Mouse (Mus musculus): ENCODE data around the gene Rnf25.

The Rnf25 gene

DNA sequence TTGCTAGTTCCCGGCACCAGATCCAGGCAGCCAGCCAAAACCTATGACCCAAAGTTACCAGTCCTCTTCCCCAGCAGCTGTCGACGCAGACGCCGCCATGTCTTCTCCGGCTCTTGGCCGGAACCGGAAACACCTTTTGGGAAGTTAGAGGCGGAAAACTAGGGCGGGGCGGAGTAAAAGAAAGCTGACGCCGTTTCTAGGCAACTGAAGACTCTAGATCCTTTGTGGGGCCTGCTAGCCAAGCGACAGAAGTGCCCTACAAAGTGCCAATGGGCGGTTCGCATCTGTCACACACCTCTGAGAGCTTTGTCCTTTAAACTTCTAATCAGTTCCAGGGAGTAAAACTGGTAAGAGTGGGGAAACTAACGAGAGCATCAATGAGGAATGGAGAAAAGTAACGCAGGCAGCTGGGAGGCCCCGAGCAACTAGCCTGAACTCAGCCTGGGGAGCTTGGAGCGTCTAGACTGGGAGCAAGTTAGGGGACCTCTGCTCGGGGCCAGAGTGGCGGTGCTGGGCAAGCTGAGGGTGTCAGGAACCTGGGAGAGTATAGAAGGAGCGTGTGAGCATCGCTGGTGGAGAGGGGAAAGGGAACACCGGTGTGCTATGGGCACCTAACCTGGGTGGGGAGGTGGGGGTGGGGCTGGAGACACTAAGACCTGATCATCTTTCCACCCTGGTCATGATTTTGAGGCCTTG lies at the start of gene Rnf25, which contains the start of gene Stk36:
Gene Rnf25 (minus strand): TSS at position 131 of the 696 bp plus-strand sequence.
Gene Stk36 (plus strand): TSS at position 179 of the 696 bp plus-strand sequence.
- DNase-seq (ENCODE audit: low spot score in 2 of 2): peak; percentile 84 to 91

DNA sequence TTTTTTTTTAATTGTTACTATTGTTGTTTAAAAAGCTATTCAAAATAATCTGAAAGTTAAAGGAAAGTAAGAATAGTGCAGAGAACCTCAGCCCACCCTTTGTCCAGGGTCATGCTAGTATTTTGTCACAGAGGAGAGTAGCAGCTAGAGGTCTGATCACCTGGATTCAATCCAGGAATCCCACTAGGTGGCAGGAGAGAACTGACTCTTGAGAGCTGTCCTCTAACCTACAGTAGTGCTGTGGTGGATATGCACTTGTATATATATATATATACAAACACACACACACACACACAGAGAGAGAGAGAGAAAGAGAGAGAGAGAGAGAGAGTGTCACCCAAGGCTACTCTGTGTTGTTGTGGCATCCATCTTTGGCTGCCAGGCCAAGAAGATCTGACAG lies 42.7 kb upstream of the Rnf25 start:
- DNase-seq (ENCODE audit: low spot score in 2 of 2): no peak

GRCm38 (mm10) chr1:74643524-74643923 lies 42.3 kb upstream of the Rnf25 start:
- DNase-seq (ENCODE audit: low spot score in 2 of 2): no peak

GRCm38 (mm10) chr1:74632734-74633133 lies 31.5 kb upstream of the Rnf25 start:
- no peak for DNase-seq (ENCODE audit: low spot score in 2 of 2)

GRCm38 (mm10) chr1:74628001-74628400 lies 26.8 kb upstream of the Rnf25 start:
- DNase-seq (ENCODE audit: low spot score in 2 of 2): no peak

DNA sequence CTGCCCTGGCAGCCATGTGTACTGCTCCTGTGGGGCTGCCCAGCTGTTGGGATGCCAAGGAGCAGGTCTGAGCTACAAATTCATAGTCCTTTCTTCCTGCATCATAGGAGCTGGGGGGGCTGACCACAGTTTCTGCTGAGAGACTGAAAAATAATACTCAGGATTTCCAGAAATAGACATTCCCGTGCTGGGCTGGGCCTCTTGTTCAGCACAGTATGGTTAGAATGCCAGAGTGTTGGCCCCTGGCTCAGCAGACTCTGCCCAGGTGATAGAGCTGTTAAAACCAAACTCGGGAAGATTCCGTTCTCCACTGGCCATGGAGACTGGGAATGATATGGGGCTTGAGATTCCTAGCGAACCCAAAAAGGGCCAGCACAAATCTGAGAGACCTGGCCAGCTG lies 24.9 kb upstream of the Rnf25 start:
- no peak for DNase-seq (ENCODE audit: low spot score in 2 of 2)

DNA sequence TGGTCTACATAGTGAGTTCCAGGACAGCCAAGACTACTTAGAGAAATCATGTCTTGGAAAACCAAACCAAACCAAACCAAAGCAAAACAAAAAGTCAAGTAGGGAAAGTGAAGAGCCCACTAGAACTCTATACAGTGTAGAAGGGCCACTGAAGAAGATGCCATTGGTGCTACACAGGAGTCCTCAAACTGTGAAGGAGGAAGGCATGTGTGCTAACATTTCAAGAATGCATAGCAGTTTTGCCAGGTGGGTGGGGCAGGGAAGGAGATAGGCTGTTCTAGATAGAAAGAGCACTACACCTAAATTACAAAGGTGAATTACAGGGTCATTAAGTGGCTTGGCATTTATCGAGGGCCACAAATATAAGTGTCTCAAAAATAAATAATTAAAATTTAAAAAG lies 23.0 kb upstream of the Rnf25 start:
- no peak for DNase-seq (ENCODE audit: low spot score in 2 of 2)

DNA sequence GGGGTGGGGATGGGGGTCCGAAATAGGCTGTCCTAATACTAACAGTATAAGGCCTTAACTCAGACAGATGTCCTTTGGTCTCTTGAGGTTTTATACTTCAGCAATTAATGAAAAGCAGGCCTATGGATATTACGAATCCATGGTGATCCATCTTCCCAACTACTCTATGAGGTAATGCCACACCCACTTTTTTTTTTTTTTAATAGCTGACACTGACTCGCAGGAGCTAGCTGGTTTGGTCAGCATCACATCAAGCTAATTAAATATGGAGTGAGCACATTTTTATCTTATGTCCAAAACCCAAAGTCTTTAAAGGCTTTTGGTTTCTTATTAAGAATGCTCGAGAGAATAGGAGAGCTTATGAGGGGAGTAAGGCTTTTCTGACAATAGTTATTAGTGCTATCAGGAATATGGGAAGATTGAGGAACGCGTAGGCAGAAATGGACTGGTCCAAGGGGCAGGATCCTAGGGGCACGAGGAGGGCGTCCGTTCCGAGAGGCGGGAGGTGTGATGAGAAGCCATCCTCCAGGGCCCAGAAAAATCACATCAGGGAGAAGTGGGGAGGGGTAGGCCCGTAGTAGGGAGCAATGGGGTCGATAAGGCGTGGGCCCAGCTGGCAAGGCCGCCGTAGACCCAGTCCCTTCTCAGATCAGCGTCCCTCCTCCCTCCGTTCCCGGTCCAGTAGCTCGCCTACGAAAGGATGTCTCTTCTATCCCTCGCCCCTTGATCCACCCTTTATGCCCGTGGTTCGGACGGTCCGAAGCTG lies 513 bp downstream of the Rnf25 start:
- no peak for DNase-seq (ENCODE audit: low spot score in 2 of 2)

- no peak for DNase-seq (ENCODE audit: low spot score in 2 of 2)
Measured at GRCm38 (mm10) chr1:74594434-74594833, 6.8 kb downstream of the Rnf25 start.

- DNase-seq (ENCODE audit: low spot score in 2 of 2): peak; percentile 99
Measured at GRCm38 (mm10) chr1:74587773-74588445, 13.3 kb downstream of the Rnf25 start, which contains the start of the genes Zfp142 and Bcs1l. Gene Zfp142 (minus strand): TSS chr1:74588246. Gene Bcs1l (plus strand): TSS chr1:74588289.

GRCm38 (mm10) chr1:74587233-74587772 lies 13.9 kb downstream of the Rnf25 start:
- peak; percentile 85 to 86 for DNase-seq (ENCODE audit: low spot score in 2 of 2)

DNA sequence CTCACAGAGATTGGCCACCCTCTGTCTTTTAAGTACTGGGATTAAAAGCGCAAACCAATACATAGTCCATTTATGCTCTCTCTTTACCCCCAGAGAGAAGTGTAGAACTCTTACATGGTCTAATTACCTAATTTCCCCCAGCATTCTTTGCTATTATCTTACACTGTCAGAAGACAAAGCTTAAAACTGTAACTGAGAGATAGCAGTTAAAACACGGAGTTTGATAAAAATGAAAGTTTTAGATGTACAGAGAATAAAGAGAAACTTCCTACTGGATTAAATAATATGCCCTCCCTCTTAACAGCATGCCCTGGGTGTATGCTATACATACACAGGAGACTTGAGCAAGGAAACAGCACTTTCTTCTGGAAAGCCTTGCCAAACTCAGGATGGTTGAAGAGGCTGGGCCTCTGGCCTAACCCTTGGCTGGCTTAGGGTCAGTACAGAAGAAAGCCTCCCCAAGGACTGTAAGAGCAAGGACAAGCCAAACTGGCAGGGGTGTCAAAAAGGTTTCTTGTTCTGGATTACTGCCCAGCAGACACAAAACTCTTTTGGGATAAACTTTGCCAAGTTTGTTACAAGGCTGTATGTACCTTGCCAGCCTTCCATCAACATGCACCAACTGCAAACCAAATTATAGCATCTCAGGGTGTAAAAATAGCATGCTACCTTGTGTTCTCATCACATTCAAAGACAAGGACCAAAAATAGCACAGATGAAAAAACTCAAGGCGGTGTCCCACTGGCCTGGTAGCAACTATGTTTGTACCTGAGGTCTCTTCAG lies 16.4 kb downstream of the Rnf25 start:
- DNase-seq (ENCODE audit: low spot score in 2 of 2): no peak

DNA sequence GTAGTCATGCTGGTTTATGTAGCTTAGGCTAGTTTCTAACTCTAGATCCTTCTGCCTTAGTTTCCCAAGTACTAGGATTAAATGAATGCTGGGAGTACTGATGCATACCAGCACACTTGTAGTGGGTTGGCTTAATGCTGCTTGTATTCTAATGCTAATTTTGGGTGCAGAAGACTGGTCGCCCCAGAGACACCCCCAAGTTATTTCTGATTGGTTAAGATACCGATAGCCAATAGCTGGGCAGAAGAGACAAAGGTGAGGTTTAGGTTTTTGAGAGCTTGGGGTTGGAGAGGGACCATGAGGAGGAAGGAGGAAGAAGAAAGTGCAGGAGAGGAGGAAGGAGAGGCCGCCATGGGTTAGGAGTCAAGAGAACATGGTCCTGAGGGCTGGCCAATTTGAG lies 18.6 kb downstream of the Rnf25 start:
- DNase-seq (ENCODE audit: low spot score in 2 of 2): no peak

DNA sequence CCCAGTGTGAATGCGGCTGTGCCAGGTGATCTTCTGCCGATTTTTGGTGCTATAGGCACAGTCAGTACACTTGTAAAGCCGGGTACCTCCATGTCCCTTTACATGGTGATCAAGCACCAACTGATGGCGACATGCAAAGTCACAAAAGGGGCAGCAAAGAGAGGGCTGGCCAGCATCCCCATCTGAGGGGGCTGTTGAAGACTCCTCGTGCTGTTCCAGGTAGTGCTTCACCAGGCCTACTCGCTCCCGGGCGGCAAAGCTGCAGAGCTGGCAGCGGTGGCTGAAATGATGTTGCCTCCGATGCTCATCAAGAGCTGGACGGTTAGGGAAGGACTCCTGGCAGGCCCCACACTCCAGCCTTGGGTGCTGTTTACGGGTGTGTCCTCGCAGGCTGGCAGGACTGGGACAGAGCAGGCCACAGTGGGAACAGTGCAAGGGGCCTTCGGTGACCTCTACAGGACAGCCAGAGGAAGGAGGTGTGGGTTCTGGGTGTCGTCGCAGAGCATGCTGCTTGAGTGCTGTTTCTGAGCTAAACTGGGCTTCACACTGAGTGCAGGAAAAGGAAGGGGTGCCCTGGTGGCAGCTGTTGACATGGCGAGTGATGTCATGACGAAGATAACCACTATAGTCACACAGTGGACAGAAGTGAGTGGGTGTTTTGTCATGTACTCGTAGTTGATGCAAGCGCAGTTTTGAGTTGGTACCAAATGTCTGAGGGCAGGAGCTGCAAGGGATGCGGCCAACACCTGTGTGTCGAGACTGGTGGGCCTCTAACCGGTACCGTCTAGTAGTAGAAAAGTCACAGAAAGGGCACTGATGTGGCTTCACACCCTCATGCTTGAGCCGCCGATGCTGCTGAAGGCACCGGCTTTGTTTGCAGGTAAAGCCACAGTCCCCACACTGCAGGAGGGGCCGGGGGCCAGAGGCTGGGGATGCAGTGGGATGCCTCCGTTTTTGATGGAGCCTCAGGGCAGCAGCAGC lies 31.2 kb downstream of the Rnf25 start:
- DNase-seq (ENCODE audit: low spot score in 2 of 2): no peak

GRCm38 (mm10) chr1:74565834-74566233 lies 35.4 kb downstream of the Rnf25 start:
- no peak for DNase-seq (ENCODE audit: low spot score in 2 of 2)

- DNase-seq (ENCODE audit: low spot score in 2 of 2): no peak
Measured at GRCm38 (mm10) chr1:74559061-74559460, 42.1 kb downstream of the Rnf25 start.

GRCm38 (mm10) chr1:74544184-74544583 lies 57.0 kb downstream of the Rnf25 start, which contains the start of gene Usp37:
Gene Usp37 (minus strand): TSS chr1:74544284.
- DNase-seq (ENCODE audit: low spot score in 2 of 2): no peak

Measured in frontal cortex, postnatal 36 days (tissue).